Mouse (Mus musculus) hindbrain, embryonic 11.5 days (tissue): Measurements from ENCODE around the gene Rab37. TPM values are rescaled to one million over a fixed set of nuclear protein-coding genes. Genes with fewer than 3 reads are reported as not detected.

Experiments used
- ATAC-seq: fragments of 200-750 bp; cut with Nextera tagmentation; 2 replicates; pipeline ENCODE4 v1.8.0; 2017; ENCODE audit warnings: mild to moderate bottlenecking, moderate TSS enrichment, moderate library complexity; ENCODE audit not compliant: low FRiP score
- DNase-seq: peaks from one replicate; pipeline ENCODE4 v3.0.0-alpha.2; 2015; ENCODE audit warnings: low spot score
- H3K27ac ChIP-seq: fragments of 300-500 bp; sonication (generic); 2 replicates; pipeline ENCODE4 v1.5.1; 2014; ENCODE audit warnings: mild to moderate bottlenecking, low read depth, low read length
- H3K27me3 ChIP-seq: fragments of 300-500 bp; sonication (generic); 2 replicates; pipeline ENCODE4 v1.6.1; 2014; ENCODE audit warnings: mild to moderate bottlenecking, low read length, moderate library complexity, mixed read lengths; ENCODE audit not compliant: control insufficient read depth, insufficient read depth
- H3K36me3 ChIP-seq: fragments of 300-500 bp; sonication (generic); 2 replicates; pipeline ENCODE4 v1.6.1; 2014; ENCODE audit warnings: mild to moderate bottlenecking, low read length, moderate library complexity, mixed read lengths; ENCODE audit not compliant: control insufficient read depth, insufficient read depth
- H3K4me1 ChIP-seq: fragments of 300-500 bp; sonication (generic); replicated peaks from 2 replicates; pipeline ENCODE4 v1.6.1; 2014; ENCODE audit warnings: low read length, mixed read lengths; ENCODE audit not compliant: control insufficient read depth, insufficient read depth
- H3K4me2 ChIP-seq: fragments of 300-500 bp; sonication (generic); replicated peaks from 2 replicates; pipeline ENCODE4 v1.6.1; 2014; ENCODE audit warnings: mild to moderate bottlenecking, low read depth, low read length
- H3K4me3 ChIP-seq: fragments of 300-500 bp; sonication (generic); 2 replicates; pipeline ENCODE4 v1.5.1; 2014; ENCODE audit warnings: low read depth, low read length
- H3K9ac ChIP-seq: fragments of 300-500 bp; sonication (generic); 2 replicates; pipeline ENCODE4 v1.6.1; 2014; ENCODE audit warnings: low read depth, low read length
- H3K9me3 ChIP-seq: fragments of 300-500 bp; sonication (generic); 2 replicates; pipeline ENCODE4 v1.6.1; 2016; ENCODE audit warnings: low read length; ENCODE audit not compliant: control insufficient read depth
- WGBS: fragments of 180-500 bp; shearing (Covaris S2); extraction: QIAGEN DNeasy Blood & Tissue Kit; methylation state at CpG from one replicate; pipeline ENCODE4 v1.1.7; 2014; 5-methylcytosine and 5-hydroxymethylcytosine counted together
- polyA plus RNA-seq: library from polyadenylated mRNA; unstranded; fragments of >200 nt; fragmentation: Nextera tagmentation; extraction: Ambion mirVana; gene quantifications from 2 replicates; pipeline ENCODE4 v1.2.1, GENCODE M21; 2014

Rab37 gene
- polyA plus RNA-seq, 1 experiment from 2014 or later = 0.42 TPM

GRCm38 (mm10) chr11:115187224-115187639 lies 96.0 kb downstream of the Rab37 start, which contains the start of gene Tmem104:
Gene Tmem104 (plus strand): TSS chr11:115187487.
- peak within 1 kb of the TSS; percentile 80 for H3K4me2 ChIP-seq
- H3K9me3 ChIP-seq = no peaks in the 10 kb centered on the region
- no peaks in the 10 kb centered on the region for H3K27me3 ChIP-seq
- H3K27ac ChIP-seq = peak within 1 kb of the TSS; percentile 51; the same call in 1 of the 2 replicates
- DNase-seq = peak; percentile 100
- peak within 1 kb of the TSS; percentile 66 for H3K9ac ChIP-seq
- peak; percentile 94 for ATAC-seq
- H3K4me1 ChIP-seq = peaks cover 5% of the 10 kb centered on the region
- under 1% methylated on average over 39 of the region's 39 CpGs for WGBS
- H3K4me3 ChIP-seq = peak within 1 kb of the TSS; percentile 58
- no peaks in the 10 kb centered on the region for H3K36me3 ChIP-seq

DNA sequence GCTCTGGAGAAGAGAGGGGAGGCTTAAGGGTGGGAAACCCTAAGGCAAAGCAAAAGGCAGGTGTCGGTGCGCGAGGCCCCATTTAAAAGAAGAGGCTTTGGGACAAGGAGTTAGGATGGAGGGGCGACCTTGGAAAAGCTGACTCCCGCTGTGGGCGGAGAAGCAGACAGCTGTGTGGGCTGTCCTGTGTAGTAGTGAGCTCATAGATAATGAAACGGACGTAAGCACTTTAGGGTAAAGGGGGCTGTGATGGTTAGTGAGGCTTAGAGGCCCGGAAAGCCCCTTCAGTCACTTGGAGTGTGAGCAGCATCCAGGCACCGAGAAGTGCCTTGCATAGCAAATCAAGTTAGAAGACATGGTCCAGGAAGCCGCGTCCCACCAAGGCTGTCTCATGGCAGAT lies 96.5 kb downstream of the Rab37 start, which contains the start of gene Nat9:
Gene Nat9 (minus strand): TSS at position 167 of the 400 bp plus-strand sequence.
- Histone ChIP-seq H3K36me3 (no peaks in the 10 kb centered on the region), H3K27me3 (no peaks in the 10 kb centered on the region), H3K4me3 (peak within 1 kb of the TSS; percentile 58), H3K27ac (peak within 1 kb of the TSS; percentile 51; the same call in 1 of the 2 replicates), H3K9me3 (no peaks in the 10 kb centered on the region), H3K4me2 (peak within 1 kb of the TSS; percentile 80), H3K9ac (peak within 1 kb of the TSS; percentile 66), H3K4me1 (peaks cover 5% of the 10 kb centered on the region)
- 12% methylated on average over 12 of the region's 12 CpGs for WGBS
- ATAC-seq (no peak; the same call in 1 of the 2 replicates), DNase-seq (no peak)

DNA sequence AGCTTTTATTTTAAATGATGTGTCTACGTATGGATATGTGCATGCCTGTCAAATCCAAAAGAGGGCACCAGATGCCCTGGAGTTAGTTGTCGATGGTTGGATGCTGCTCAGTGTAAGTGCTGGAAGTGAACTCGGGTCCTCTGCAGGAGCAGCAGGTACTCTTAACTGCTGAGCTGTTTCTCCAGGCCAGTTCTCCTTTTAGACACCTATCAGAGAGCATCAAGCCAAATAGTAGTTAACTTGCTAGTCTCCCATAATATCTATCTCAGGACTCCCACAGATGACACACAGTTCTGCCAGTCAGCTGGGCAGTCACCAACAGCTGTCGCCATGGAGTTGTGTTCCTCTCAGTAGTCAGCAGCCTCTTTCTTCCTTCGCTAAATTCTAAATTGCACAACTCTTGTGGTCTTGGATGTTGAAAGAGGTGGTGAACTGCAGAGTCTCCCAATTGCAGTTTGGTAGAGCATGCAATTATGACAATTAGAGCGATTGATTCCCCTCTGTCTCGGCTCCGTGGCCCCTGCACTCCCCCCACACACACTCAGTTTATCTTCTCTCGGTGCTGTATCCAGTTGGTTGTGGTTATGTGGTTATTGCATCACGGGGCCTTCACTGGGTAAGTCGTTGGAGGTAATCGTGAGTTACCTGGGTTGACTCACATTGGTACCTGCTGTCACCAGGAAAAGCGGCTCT lies 97.5 kb downstream of the Rab37 start:
- H3K4me1 ChIP-seq = peaks cover 5% of the 10 kb centered on the region
- H3K4me3 ChIP-seq = no peak overlapping the region; the same call in 1 of the 2 replicates
- H3K27me3 ChIP-seq = no peaks in the 10 kb centered on the region
- ATAC-seq (no peak), DNase-seq (no peak)
- no peak overlapping the region for H3K27ac ChIP-seq
- no peaks in the 10 kb centered on the region for H3K36me3 ChIP-seq
- 0 out of 2 replicates have a peak overlapping the region, but pooled peaks have one; percentile 80 for H3K4me2 ChIP-seq
- H3K9ac ChIP-seq = 0 out of 2 replicates have a peak overlapping the region, but pooled peaks have one; percentile 66
- H3K9me3 ChIP-seq = no peaks in the 10 kb centered on the region
- WGBS = 93% methylated on average over 13 of the region's 13 CpGs

GRCm38 (mm10) chr11:115189304-115189703 lies 98.1 kb downstream of the Rab37 start:
- no peak overlapping the region for H3K27ac ChIP-seq
- no peak overlapping the region for H3K9ac ChIP-seq
- H3K36me3 ChIP-seq = no peaks in the 10 kb centered on the region
- 95% methylated on average over 6 of the region's 6 CpGs for WGBS
- H3K4me3 ChIP-seq = no peak overlapping the region
- ATAC-seq (no peak), DNase-seq (no peak)
- H3K4me2 ChIP-seq = no peak overlapping the region
- H3K4me1 ChIP-seq = peaks cover 5% of the 10 kb centered on the region
- H3K9me3 ChIP-seq = no peaks in the 10 kb centered on the region
- H3K27me3 ChIP-seq = no peaks in the 10 kb centered on the region

DNA sequence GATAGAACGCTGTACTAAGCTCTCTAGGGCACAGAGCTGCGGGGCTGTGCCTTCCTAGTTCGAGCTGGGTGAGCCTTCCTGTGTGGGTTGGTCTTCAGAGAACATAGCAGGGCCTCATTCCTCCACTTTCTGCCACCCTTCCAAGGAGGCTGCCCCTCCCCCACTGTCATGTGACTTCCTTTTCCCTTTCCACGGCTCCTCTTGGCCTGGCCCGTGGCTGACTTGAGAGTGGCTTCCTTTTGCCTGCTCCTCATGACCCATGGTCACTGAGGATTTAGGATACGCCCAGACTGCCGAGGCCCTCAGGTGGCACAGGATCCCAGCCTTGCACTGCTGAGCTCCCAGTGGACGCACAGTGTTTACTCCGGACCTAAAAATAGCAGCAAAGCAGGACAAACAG lies 100.9 kb downstream of the Rab37 start:
- Histone ChIP-seq H3K27ac (no peak overlapping the region), H3K9me3 (no peaks in the 10 kb centered on the region), H3K36me3 (no peaks in the 10 kb centered on the region), H3K4me1 (peaks cover 5% of the 10 kb centered on the region), H3K9ac (no peak overlapping the region), H3K4me3 (no peak overlapping the region), H3K4me2 (no peak overlapping the region), H3K27me3 (no peaks in the 10 kb centered on the region; the same call in 1 of the 2 replicates)
- WGBS = 77% methylated on average over 9 of the region's 9 CpGs
- DNase-seq (no peak), ATAC-seq (no peak)

DNA sequence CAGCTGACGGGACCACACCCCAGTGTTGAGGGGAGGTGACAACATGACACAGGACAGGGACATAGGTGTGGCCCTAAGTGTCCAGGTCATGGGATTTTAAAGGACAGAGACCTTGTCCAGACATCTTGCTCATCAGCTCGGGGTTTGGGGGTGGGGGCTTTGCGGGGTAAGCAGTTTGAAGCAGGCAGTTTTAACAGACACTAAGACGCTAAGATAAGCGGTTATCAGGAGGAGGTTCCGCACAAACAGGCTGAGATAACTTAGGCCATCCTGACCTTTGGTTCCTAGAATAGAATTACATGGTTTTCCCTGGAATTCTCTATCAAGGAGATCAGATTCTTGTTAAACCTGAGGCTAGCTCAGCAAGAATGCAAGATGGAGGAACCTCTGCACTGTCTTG lies 103.5 kb downstream of the Rab37 start:
- H3K36me3 ChIP-seq = no peaks in the 10 kb centered on the region
- DNase-seq (no peak), ATAC-seq (no peak)
- H3K9ac ChIP-seq = no peak overlapping the region
- no peak overlapping the region for H3K27ac ChIP-seq
- 91% methylated on average over 6 of the region's 6 CpGs for WGBS
- no peak overlapping the region for H3K4me2 ChIP-seq
- H3K4me3 ChIP-seq = no peak overlapping the region
- no peaks in the 10 kb centered on the region for H3K9me3 ChIP-seq
- 0 out of 2 replicates have a peak, but pooled peaks cover 4% of the 10 kb centered on the region for H3K4me1 ChIP-seq
- no peaks in the 10 kb centered on the region; the same call in 1 of the 2 replicates for H3K27me3 ChIP-seq

GRCm38 (mm10) chr11:115195933-115196332 lies 104.7 kb downstream of the Rab37 start:
- no peak for ATAC-seq
- Histone ChIP-seq H3K4me3 (no peak overlapping the region), H3K9ac (no peak overlapping the region), H3K4me2 (no peak overlapping the region), H3K4me1 (peaks cover 4% of the 10 kb centered on the region; the same call in 1 of the 2 replicates), H3K27ac (no peak overlapping the region), H3K9me3 (no peaks in the 10 kb centered on the region), H3K36me3 (no peaks in the 10 kb centered on the region), H3K27me3 (no peaks in the 10 kb centered on the region; the same call in 1 of the 2 replicates)
- DNase-seq = no peak
- WGBS = 86% methylated on average over 5 of the region's 5 CpGs

DNA sequence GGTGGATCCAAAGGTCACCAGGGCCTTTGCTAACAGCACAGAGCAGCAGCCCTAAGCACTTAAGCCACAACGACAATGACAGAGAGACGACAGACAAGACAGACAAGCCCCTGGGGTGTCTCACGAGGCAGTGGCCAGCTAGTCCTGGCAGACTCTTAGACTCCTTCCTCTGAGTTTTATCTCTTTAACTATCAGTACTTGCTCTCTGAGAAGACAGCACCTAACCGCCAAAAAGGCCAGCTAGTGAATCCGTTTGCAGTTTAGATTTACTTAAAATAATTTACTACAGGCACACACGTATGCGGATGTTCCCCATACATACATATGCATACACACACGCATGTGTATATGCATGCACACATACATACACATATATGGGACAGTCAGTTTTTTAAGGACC lies 106.3 kb downstream of the Rab37 start:
- no peak overlapping the region for H3K4me2 ChIP-seq
- no peak overlapping the region for H3K27ac ChIP-seq
- no peaks in the 10 kb centered on the region for H3K9me3 ChIP-seq
- DNase-seq (no peak), ATAC-seq (no peak)
- H3K27me3 ChIP-seq = no peaks in the 10 kb centered on the region; the same call in 1 of the 2 replicates
- no peak overlapping the region for H3K9ac ChIP-seq
- peaks cover 4% of the 10 kb centered on the region; the same call in 1 of the 2 replicates for H3K4me1 ChIP-seq
- no peaks in the 10 kb centered on the region for H3K36me3 ChIP-seq
- H3K4me3 ChIP-seq = no peak overlapping the region
- 79% methylated on average over 8 of the region's 8 CpGs for WGBS
